Mouse (Mus musculus) erythroblast, adult 5-6 weeks (primary cell): ENCODE measurements around the gene Map3k7. TPM values are rescaled to one million over a fixed set of nuclear protein-coding genes. Genes with fewer than 3 reads are reported as not detected.
"Not testable (repeated sequence)": the region's sequence is repeated elsewhere in the genome, so short reads cannot be mapped to it uniquely, and the experiment has no call there.

Experiments used
- ATAC-seq: replicated peaks from 2 replicates; pipeline ENCODE4 v1.8.0; 2016; ENCODE audit warnings: moderate number of reproducible peaks, mild to moderate bottlenecking, moderate TSS enrichment, inconsistent platforms; ENCODE audit not compliant: poor library complexity, low FRiP score, severe bottlenecking
- total RNA-seq, 2 experiments: library from RNA; stranded (forward) in 1 of 2; stranded (reverse) in 1 of 2; fragments of 150-400 nt in 1 of 2; fragments of 200-764, 138-1000 nt in 1 of 2; gene quantifications; 2 replicates each; pipeline versions ENCODE4 v1.2.3 to v1.2.4; 2015 to 2017; ENCODE audit warnings: low replicate concordance in 2 of 2

Map3k7 gene
- total RNA-seq, 2 experiments from 2014 or later = 17.3 to 17.9 TPM

DNA sequence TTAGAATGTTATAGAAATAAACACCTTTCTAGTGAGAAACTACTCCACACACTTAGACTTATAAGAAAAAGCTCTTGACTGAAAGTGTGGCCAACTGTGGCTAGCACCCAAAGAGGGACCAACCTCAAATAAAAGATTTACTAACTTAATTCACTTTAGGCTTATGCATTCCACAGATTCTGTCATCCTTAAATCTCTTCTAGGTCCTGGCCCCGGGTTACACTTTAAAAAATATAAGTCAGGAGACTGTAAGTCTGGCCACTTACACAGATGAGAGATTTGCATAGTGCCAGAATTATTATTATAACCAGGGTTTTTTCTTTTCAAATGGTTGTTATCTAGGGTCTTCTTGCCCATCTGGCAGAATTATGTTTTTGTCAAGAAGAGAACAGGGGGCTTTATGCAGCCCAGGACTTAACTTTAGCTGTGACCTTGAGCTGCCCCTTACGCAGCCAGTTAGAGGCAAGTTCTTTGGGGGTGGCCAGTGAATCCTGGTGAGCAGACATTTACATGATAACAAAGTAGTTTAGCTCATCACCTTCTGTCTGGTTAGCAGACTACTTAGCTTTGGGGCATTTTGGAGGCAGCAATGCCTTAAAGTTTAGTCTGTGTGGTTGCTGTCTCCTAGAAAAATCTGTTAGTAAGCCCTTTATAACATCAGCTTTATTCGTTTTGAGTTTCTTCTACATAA, 11.5 kb downstream of the Map3k7 start:
- no peak for ATAC-seq

DNA sequence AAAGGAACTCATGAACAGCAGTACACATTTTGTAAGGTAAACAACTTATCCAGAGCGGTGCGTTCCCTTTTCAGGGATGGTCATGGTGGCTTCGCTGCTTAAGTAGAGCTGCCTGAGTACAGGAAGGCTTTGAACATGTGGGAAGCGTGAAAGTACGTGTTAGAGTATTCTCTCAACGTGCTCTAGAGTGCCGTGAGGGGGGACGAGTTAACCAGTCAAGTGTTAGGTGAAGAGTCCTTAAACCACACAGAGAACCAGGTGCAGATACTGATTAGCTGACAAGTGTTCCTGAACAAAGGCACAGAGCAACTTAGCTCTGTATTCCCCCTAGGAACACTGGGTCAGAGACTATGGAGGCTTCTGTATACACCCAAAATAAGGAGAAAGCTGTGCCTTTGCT, 18.0 kb downstream of the Map3k7 start:
- ATAC-seq = no peak

DNA sequence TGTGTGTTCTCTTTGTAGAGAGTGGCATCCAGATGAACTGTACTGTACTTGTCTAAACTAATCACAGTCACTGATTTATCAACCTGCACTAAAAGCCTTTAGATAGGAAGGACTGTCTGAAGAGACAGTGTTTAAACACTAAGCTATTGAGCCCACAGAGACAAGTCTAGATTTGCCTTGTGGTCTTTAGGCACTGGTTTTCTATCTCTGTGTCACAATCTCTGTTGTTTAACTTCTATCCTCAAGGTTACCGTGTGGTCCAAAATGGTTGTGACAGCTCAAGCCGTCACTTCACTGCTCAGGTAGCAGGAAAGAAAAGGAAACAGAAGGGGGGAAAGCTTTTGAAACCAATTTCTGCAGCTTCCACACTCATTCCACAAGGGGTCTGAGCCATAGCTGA, 29.5 kb downstream of the Map3k7 start:
- ATAC-seq = no peak

DNA sequence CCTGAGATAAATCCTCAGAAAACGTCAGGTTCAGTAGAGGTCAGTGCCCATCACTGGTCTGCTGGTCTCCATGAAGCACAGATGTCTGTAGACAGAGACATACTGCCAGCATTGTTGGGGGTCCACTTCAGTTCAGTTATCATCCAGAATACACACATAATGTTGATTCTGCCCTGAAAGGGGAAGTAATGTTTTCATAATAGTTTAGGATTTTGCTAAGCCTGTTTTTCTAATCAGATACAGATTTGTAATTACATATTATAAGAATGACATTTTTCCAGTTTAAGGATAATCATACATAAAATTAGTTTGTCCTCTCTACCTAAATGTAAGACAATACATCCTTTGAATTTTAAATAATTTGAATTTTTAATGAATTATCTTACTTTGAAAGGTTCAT, 30.0 kb downstream of the Map3k7 start:
- no peak for ATAC-seq

DNA sequence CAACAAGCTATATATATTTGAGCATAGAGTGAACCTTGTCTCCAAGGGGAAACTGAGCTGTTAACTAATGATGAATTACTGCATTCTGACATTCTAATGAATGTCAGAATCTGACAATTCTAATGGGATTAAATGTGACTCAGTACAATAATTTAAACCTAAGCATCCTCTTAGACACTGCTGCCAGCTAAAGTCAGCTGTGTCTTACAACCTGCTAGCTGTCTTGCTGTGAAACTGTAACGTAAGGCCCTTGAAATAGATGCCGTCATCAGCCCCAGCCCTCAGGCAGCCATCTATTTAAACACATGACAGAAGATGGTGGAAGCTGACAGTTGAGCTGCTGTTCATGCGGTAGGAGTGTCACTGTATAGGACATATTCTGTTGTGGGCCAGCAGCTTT, 37.6 kb downstream of the Map3k7 start:
- ATAC-seq = no peak

DNA sequence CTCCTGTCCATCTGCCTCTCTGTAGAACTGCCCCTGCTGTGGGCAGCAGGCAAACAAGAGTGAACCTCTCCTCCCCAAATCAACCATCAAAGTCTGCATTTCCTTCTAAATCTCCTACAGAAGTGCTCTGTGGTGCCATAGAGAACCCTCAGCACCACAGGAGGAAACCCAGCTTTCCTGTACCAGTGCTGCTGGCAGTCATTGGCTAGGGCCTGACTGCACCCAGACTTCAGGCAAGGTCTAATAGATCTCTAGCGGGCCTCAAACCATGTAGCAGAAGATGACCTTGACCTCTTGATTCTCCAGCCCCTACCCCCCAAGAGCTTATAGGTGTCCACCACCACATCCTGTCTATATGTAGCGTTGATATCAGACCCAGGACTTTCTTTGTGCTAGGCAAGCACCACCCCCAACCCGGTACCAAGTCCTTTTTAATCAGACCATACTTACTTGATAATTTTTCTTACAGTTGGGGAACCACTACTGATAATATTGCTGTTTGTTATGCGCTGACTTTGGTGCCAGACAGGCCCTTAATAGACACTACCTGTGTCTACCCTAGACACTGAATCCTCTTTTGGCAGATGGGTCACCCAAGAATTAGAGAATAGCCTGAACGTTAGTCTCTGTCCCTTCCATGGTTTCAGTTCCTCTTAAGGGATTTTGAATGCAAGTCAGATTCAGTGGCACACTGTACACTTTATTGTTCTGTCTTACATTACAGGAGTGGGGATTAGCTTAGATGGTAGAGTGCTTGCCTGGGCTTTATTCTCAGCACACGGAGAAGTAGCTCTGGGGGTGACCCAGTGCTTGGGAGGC, 41.1 kb downstream of the Map3k7 start:
- ATAC-seq = no peak

DNA sequence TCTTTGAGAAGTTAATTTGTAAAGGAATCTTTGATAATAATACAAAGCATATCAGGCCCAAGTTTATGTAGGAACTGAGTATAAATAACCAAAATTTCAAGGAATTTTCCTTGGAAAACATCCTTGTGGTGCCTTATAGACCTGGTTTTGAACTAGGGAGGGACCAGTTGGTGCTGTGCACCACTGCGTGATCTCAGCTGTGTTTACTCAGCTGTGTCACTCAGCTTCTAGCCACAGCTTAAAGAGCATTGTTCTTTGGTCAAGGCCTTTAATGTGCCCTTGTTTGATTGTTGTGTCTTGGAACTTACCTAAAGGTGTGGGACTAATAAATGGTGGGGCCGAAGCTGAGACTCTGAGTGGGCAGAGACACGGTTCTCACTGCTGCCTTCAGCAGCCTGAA, 43.3 kb downstream of the Map3k7 start:
- no peak for ATAC-seq

DNA sequence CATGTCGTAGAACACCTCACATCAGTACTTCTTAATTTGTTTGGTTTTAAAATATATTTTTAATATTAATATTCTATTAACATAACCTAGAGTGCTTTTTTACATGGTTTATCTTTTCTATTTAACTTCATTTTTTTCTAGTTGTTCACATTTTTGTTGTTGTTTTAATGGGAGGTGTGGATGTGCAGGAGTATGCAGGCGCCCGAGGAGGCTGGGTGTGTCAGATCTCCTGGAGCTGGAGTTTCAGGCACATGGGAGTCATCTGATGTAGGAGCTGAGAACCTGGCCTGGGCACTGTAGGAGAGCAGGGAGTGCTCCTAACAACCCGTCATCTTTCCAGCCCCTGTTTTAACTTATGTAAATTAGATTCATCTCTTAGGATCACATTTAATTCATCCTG, 44.2 kb downstream of the Map3k7 start:
- ATAC-seq = no peak

DNA sequence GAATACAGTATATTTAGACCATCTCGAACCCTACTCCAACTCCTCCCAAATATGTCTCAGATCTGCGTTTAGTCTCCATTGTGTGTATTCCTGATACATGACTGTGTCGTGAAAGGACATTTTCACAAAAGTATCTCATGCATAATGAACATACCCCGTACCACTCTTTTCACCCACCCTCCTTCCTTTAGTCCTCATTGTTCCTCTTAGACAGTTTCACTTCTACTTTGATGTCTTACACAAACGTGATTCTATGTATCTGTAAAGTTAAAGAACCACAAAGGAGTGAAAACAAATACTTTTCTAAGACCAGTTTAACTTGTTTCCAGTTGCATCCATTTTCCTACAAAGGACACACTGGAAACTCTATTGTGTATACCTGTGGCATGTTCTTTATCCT, 46.9 kb downstream of the Map3k7 start:
- ATAC-seq = no peak

DNA sequence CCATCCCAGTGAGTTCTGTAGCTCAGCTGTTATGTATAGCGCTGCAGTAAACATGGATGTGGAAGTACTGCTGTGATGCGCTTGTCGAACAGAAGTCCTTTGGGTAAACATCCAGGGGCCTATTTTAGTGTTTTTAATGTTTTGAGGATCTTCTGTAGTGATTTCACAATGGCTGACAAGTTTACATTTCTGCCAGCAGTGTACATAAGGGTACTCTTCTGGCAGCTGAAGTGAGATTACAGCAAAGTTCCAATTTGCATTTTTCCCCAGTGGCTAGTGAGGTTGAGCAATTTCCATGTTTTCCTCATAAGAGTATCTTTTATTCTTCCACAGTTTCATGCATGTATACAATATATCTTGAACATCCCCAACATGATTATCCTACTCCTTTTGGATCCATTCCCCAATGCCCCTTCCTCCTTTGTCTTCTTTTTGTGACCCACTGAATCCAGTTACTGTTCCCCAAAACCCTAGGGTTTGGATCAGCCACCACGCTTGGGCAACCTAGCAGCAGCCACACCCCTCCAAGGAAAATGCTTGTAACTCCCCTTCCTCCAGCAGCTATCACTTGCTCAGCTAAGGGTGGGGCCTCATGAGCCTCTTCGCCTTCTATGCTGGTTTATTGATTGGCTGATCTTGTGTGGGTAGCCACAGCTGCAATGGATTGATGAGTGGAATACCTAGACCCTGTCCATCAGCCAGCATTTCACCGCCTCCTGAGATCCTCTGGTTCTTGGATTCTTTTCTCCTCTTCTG, 47.5 kb downstream of the Map3k7 start:
- ATAC-seq = no peak

DNA sequence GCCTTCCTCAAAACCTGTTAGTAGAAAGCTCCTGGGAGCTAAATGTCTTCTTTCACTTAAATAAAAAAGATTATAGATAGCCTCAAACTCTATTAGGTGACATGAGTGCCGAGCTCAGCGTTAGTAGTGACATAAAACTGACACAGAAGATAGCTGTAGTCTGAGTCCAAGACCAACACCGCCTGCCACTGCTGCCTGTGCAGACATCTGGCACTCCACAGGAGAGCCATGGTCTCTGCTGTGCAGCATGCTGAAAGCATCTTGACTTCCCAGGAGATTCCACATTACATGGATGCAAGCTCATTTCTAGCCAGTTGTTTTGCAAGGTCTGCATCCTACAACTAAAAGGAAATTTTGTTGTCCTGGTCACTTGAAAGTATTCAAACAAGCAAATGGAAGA, 57.2 kb downstream of the Map3k7 start:
- no peak for ATAC-seq

DNA sequence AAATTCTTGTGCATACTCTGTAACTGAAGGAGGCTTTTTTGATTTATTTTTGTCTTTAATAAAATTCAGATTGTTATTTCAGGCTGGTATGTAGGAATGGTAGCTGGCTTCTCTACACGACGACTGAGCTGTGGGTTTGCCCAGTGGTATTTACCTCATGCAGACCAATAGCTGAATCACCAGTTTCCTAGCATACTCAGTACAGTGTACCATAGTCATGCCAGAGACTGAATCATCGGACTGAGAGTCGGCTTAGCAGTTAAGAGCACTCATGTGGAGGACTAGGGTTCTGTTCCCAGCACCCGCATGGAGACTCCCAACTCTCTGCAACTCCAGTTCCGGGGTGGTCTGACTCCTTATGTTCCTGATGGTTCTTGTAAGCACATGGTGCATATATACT, 58.4 kb downstream of the Map3k7 start:
- ATAC-seq = no peak

DNA sequence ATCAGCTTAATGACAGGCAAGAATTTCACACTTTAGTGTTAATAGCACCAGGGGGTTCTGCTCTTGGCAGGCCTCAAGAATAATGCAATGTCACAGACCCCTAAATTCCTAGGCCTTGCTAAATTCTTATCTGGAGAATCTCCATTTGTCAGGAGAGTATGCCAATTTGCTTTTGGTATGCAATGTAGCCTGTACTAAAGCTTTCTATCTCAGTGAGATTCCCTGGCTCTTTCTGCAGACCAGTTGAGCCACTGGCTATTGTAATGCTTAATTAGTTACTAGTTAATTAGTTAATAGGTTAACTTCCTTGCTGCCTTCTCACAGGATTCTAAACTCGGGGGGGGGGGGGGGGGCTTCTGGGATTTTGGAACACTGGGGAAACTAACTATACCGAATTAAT, 60.3 kb downstream of the Map3k7 start:
- ATAC-seq = not testable (repeated sequence)

DNA sequence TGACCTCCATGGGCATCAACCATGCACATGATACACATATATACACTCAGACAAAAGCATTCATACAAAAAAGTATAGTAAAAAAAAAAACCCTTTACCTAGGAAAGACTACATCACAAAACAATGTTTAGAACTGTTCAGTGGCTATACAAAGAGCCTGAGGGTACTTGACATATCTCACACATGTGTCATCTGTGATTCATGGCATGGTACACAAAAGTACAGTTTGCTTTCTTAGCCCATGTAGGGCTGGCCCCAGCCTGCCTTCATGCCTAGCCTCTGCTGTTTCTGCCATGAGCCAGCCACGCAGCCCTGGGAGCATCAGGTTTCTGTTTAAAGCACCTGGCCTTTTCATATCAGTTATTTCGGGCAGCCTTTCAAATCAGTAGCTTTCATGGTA, 61.2 kb downstream of the Map3k7 start:
- ATAC-seq = no peak

DNA sequence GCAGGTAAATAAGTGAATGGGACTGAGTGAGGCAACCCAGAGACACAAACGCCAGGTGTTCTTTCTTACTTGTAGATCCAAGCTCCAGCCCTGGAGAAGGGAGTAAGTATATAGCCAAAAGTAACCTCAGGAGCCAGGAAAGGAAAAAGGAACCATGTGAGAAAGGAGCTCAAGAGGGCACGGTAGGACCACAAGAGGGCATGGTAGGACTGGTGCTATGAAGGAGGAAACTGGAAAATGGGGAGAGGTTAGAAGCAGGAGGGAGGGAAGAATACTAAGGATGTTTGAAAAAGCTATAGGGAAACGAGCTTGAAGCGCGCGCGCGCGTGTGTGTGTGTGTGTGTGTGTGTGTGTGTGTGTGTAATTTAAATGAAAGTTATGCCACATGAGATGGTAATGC, 63.2 kb downstream of the Map3k7 start:
- ATAC-seq = no peak

DNA sequence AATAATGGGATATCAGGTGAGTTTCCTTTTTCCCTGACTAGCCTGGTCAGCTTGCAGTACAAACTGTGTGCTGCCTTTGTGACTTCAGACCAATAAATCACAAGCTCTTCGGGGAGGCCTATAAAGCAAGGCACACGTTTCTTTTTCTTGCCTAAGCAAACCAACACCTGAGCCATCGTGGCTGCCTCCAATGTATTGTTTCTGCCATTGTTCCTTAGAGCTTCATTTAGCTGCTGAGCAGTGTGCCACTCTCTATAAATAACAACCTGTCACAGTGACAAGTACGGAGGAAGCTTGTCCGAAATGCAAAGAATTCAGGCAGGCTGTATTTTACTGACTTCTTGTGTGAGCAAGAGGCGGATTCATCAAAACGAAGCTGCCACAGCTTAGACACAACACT, 73.4 kb downstream of the Map3k7 start:
- ATAC-seq = no peak

DNA sequence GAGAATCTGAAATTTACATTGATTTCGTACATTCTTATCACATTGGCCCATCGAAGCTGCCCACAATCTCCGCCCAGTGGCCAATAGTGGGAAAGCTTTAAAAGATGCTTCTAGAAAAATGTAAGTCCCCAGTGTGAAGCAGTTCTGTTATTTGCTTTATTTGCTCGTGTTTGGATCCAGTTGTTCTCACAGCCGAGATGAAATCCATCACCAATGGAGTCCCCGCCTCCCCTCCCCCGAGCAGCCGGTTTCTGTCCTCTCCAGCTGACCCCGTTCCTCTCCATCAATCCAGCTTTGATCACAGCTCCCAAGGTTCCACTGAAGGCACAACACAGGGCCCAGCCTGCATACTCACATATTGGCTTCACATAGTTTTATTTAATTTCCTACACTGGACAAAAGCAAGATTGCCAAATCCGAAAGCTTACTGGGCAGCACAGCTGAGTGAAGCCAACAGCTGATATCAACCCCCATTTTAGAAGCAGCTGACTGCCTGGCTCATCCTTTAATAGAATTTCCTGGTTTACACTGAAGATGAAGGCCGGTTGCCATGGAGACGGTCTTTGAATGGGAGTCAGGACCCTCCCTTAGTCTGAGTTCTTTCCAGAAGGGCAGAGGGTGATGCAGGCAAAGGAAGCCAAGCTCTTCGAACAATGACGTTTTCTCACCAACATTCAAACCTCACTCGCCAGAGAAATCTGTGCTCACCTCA, 78.0 kb downstream of the Map3k7 start:
- no peak for ATAC-seq

DNA sequence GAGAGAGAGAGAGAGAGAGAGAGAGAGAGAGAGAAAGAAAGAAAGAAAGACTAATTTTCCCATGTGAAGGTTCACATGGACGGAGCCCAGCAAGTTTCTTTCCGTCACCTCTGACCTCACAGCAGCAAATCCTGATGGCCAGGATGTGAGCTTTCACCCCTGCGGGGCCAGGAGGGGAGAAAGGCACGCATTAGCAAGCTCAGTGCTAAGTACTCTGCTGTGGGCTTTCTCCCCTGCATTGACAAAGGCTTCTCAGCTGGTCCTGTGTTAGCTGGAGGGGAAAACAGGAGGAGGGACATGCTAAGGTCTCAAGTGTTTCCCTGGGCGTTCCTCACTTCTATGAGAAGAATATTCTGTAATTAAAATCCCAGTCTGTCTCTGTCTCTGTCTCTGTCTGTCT, 81.3 kb downstream of the Map3k7 start:
- no peak for ATAC-seq

DNA sequence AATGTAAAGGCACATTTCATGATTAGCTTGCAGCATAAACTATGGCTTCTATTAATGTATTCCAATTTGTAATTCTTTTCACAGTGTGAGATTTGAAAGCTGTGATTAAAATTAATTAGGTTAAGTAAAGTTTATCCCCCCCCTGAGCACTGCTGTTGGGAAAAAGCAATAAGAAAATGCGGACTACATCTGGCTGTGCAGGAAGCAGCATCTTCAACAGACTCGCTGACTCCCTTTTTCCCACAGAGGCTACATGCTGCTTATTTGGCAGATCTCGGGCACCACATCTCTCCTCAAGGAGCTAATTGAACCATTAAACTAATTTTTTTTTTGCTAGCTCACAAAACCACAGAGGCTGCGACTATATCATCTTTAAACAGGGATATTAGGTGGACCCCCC, 85.9 kb downstream of the Map3k7 start:
- ATAC-seq = no peak

DNA sequence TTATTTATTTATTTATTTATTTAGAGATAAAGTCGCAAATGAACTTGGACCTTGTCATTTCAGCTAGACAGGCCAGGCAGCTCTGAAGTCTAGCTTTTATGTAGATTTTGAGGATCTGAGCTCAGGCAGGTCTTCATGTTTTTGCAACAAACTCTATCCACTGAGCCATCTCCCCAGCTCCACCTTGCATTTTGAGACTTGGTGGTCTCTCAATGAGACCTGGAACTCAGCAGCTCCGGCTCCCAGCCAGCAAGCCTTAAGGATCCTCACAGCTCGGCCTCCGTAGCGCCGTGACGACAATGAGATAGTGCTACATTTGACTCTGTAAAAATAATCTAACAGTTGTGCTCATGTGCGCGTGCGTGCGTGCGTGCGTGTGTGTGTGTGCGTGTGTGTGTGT, 89.3 kb downstream of the Map3k7 start:
- ATAC-seq = no peak
